Mouse (Mus musculus): ENCODE results near the gene Cfap61. TPM values are rescaled to one million over a fixed set of nuclear protein-coding genes. Genes with fewer than 3 reads are reported as not detected.
A peak's percentile ranks its signal among the peaks of the same experiment; 100 is the strongest.

Gene Cfap61
- polyA plus RNA-seq, 1 experiment from 2014 or later: 1.9 TPM

DNA sequence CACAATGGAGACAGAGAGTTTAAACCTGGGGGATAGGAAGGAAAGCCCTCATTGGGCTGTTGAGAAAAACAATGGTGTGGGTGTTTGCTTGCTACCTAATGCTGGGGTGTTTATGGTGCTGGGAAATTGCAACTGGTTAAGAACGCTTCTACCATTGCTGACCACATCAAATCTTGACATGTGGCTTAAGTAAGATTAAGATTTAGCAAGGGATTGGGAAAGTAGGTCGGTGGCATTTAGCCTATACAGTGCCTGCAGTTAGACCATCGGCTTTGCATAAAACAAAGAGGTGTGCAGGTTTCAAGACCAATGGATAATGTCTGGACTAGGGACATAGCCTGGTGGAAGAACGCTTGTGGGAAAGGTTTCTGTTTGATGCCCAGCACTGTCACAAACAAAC is 113.1 kb downstream of the Cfap61 start:
- Histone ChIP-seq H3K36me3 (no peaks in the 10 kb centered on the region), H3K4me3 (no peak overlapping the region), H3K4me1 (peaks cover 23% of the 10 kb centered on the region), H3K9ac (replicated peaks) (no peak overlapping the region), H3K9me3 (no peaks in the 10 kb centered on the region), H3K27me3 (peaks cover 6% of the 10 kb centered on the region), H3K27ac (replicated peaks) (no peak overlapping the region), H3K4me2 (replicated peaks) (no peak overlapping the region)
- ATAC-seq (ENCODE audit: low FRiP score, low read depth): no peak
- 64% methylated on average over 4 of the region's 4 CpGs for WGBS

DNA sequence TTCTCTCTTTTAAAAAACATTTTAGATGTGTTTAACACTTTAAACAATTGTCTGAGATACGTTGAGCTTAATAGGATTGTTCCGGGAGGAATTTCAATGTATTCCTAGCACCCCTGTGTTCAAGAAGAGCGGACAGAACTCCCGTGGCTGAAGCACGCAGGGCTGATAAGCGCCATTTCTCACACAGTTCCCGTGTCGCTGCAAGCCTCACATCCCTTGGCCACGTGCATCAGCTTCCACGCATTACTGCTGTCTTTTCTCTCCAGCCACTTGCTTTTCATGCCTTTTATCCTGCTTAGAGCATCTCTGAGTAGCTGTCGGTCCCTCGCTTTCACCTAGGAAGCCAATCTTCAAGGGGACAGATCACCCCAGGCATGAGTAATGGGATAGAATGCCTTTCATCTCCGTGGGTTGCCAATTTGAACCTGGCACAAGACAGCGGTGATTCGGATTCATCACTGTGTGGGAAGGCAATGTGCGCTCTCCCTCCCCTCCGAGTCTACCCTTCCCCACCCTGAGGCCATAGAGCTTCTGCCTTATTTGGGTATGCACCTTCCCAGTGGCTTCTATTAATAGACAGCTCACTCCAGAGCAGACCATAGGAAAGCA is 113.7 kb downstream of the Cfap61 start:
- 52% methylated on average over 17 of the region's 17 CpGs for WGBS
- Histone ChIP-seq H3K4me1 (peaks cover 23% of the 10 kb centered on the region), H3K27me3 (peaks cover 6% of the 10 kb centered on the region), H3K27ac (replicated peaks) (no peak overlapping the region), H3K4me2 (replicated peaks) (no peak overlapping the region), H3K9me3 (no peaks in the 10 kb centered on the region), H3K9ac (replicated peaks) (no peak overlapping the region), H3K36me3 (no peaks in the 10 kb centered on the region), H3K4me3 (no peak overlapping the region)
- peak; percentile 38; the same call in 1 of the 2 replicates for ATAC-seq (ENCODE audit: low FRiP score, low read depth)

DNA sequence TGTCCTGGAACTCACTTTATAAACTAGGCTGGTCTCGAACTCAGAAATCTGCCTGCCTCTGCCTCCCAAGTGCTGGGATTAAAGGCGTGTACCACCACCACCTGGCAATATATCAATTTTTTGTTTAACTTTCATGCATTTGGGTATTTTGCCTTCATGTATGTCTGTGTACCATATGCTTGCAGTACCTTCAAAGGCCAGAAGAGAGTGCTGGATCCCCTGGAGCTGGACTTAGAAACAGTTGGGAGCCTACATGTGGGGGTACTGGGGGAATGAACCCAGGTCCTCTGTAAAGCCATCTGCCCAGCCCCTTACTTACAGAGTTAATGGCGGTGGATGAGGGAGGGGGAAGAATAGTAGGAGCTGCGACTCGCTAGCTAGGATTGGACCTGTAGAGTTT is 114.8 kb downstream of the Cfap61 start:
- H3K36me3 ChIP-seq: no peaks in the 10 kb centered on the region
- no peak overlapping the region for H3K4me2 ChIP-seq (replicated peaks)
- no peak for ATAC-seq (ENCODE audit: low FRiP score, low read depth)
- peaks cover 23% of the 10 kb centered on the region for H3K4me1 ChIP-seq
- no peak overlapping the region for H3K4me3 ChIP-seq
- no peak overlapping the region for H3K9ac ChIP-seq (replicated peaks)
- H3K9me3 ChIP-seq: no peaks in the 10 kb centered on the region
- H3K27me3 ChIP-seq: peaks cover 11% of the 10 kb centered on the region
- no peak overlapping the region for H3K27ac ChIP-seq (replicated peaks)
- 88% methylated on average over 5 of the region's 5 CpGs for WGBS

GRCm38 (mm10) chr2:146050069-146050468 is 115.5 kb downstream of the Cfap61 start:
- Histone ChIP-seq H3K36me3 (no peaks in the 10 kb centered on the region), H3K9me3 (no peaks in the 10 kb centered on the region), H3K4me2 (replicated peaks) (no peak overlapping the region), H3K4me3 (no peak overlapping the region), H3K4me1 (peaks cover 23% of the 10 kb centered on the region), H3K27me3 (peaks cover 11% of the 10 kb centered on the region), H3K9ac (replicated peaks) (no peak overlapping the region), H3K27ac (replicated peaks) (no peak overlapping the region)
- ATAC-seq (ENCODE audit: low FRiP score, low read depth): no peak
- WGBS: 42% methylated on average over 3 of the region's 3 CpGs

GRCm38 (mm10) chr2:146051334-146051733 is 116.8 kb downstream of the Cfap61 start:
- Histone ChIP-seq H3K9ac (replicated peaks) (no peak overlapping the region), H3K4me2 (replicated peaks) (no peak overlapping the region), H3K27me3 (peaks cover 11% of the 10 kb centered on the region), H3K4me1 (peaks cover 16% of the 10 kb centered on the region; the same call in 1 of the 2 replicates), H3K36me3 (no peaks in the 10 kb centered on the region), H3K4me3 (no peak overlapping the region), H3K9me3 (no peaks in the 10 kb centered on the region), H3K27ac (replicated peaks) (no peak overlapping the region)
- 78% methylated on average over 4 of the region's 4 CpGs for WGBS
- ATAC-seq (ENCODE audit: low FRiP score, low read depth): no peak

DNA sequence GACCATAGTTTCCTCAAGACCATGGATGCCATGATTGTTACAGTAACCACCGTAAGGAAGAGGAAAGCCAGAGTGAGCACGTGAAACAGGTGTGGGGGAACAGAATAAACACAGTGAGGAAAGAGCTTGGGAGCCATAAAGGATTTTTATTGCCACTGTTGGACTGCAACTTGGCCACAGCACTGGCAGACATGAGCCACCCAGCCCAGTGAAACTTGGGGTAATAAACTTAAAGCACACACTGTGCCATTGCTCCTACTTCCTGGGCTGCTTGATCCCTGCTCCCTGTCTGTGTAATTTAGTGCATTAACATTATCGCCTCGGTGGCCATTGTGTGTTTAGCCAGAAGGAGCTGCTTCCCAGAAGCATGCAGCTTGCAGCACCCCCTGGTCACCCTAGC is 122.5 kb downstream of the Cfap61 start:
- Histone ChIP-seq H3K9ac (replicated peaks) (no peak overlapping the region), H3K9me3 (no peaks in the 10 kb centered on the region), H3K4me2 (replicated peaks) (no peak overlapping the region), H3K27ac (replicated peaks) (no peak overlapping the region), H3K4me3 (no peak overlapping the region), H3K4me1 (peaks cover 36% of the 10 kb centered on the region), H3K27me3 (peaks cover 5% of the 10 kb centered on the region), H3K36me3 (no peaks in the 10 kb centered on the region)
- no peak for ATAC-seq (ENCODE audit: low FRiP score, low read depth)
- WGBS: 86% methylated on average over 4 of the region's 4 CpGs

GRCm38 (mm10) chr2:146058791-146059190 is 124.2 kb downstream of the Cfap61 start:
- WGBS: 37% methylated on average over 3 of the region's 3 CpGs
- H3K4me2 ChIP-seq (replicated peaks): no peak overlapping the region

DNA sequence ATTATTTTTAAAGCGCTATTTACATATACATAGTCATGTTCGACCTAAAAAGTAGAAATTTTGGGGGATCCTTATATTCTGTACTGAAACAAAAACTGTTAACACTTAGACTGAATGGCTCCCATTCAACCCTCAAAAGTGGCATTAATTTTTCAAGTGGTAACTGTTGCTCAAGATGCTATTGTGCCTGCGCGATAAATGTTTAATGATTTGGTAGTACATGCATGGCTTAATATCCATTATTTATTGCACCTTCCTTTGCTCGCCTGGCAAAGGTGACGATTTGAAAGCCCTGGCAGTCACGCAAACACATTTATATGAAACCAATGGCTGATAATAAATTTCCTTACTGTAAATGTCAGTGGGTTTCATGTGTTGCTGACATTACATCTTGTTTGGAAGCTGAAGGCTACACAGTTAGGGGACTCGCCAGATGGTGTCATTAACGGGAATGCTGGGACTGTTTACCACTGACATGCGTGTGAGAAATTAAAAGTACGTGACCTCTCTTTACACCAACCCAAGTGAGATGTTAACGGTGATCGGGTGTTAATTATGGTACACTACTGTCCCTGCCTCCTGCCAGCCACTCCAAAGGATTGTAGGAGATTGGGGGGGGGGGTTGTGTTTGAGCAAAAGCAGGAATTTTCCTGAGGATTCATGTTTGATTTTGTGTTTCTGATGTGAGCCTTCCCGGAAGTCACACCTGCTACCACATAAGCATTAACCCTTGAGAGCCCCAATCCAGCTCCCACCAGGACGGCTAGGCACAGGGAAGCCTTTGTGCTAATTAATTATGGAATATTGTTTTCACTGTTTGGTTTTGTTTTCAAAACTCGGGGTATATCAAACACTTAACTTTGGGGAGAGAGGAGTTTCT is 127.1 kb downstream of the Cfap61 start:
- Histone ChIP-seq H3K4me2 (replicated peaks) (peak overlapping the region; percentile 37), H3K4me3 (no peak overlapping the region; the same call in 1 of the 2 replicates), H3K9ac (replicated peaks) (no peak overlapping the region), H3K27me3 (no peaks in the 10 kb centered on the region), H3K27ac (replicated peaks) (peak overlapping the region; percentile 84), H3K36me3 (no peaks in the 10 kb centered on the region), H3K4me1 (peaks cover 62% of the 10 kb centered on the region), H3K9me3 (no peaks in the 10 kb centered on the region)
- peak; percentile 29; the same call in 1 of the 2 replicates for ATAC-seq (ENCODE audit: low FRiP score, low read depth)
- 45% methylated on average over 16 of the region's 16 CpGs for WGBS

More at GRCm38 (mm10) chr2:146058791-146059190, 124.2 kb downstream of the Cfap61 start:
- no peak for ATAC-seq (ENCODE audit: low FRiP score, low read depth)
- Histone ChIP-seq H3K9me3 (no peaks in the 10 kb centered on the region), H3K27ac (replicated peaks) (no peak overlapping the region), H3K9ac (replicated peaks) (no peak overlapping the region), H3K4me1 (peaks cover 52% of the 10 kb centered on the region), H3K36me3 (no peaks in the 10 kb centered on the region), H3K4me3 (no peak overlapping the region), H3K27me3 (peaks cover under 1% of the 10 kb centered on the region; the same call in 1 of the 2 replicates)

DNA sequence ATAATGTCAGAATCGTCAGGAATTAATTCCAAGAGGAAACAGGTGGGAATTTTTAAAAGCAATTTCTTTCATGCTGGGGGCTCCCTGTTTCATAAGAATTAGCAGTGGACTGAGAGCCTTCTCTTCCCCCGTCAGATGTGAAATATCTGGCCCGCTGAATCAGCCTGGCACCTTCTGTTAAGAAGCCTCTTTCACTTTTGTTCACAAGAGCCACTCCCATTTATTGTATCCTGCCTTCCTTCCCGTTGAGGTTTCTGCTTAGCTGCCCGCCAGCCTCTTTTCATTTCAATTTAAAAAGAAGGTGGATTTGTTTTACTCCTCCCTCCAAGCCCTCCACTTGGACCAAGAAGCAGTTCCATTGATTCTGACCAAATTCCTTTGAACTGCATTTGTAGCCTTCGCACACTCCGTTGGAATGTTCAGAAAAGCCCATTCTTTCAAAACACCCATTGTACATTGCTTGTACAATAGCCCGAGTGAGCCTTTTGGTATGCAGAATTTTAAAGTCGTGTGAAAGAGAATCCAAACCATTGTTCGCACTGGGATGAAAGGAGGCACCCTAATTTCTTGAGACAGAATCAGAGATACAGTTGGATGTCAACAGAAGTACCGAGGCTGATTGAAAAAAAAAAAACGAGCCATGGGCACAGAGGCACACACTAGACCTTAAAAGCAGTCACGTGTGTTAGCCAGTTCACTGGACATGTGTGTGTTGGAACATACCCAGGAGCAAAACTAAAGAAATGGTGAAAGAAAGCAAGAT is 127.9 kb downstream of the Cfap61 start:
- peaks cover 62% of the 10 kb centered on the region for H3K4me1 ChIP-seq
- H3K4me3 ChIP-seq: no peak overlapping the region; the same call in 1 of the 2 replicates
- H3K36me3 ChIP-seq: no peaks in the 10 kb centered on the region
- 8% methylated on average over 13 of the region's 13 CpGs for WGBS
- peak overlapping the region; percentile 84 for H3K27ac ChIP-seq (replicated peaks)
- no peaks in the 10 kb centered on the region for H3K27me3 ChIP-seq
- H3K9me3 ChIP-seq: no peaks in the 10 kb centered on the region
- no peak overlapping the region for H3K9ac ChIP-seq (replicated peaks)
- ATAC-seq (ENCODE audit: low FRiP score, low read depth): peak; percentile 50; the same call in 1 of the 2 replicates
- peak overlapping the region; percentile 37 for H3K4me2 ChIP-seq (replicated peaks)

DNA sequence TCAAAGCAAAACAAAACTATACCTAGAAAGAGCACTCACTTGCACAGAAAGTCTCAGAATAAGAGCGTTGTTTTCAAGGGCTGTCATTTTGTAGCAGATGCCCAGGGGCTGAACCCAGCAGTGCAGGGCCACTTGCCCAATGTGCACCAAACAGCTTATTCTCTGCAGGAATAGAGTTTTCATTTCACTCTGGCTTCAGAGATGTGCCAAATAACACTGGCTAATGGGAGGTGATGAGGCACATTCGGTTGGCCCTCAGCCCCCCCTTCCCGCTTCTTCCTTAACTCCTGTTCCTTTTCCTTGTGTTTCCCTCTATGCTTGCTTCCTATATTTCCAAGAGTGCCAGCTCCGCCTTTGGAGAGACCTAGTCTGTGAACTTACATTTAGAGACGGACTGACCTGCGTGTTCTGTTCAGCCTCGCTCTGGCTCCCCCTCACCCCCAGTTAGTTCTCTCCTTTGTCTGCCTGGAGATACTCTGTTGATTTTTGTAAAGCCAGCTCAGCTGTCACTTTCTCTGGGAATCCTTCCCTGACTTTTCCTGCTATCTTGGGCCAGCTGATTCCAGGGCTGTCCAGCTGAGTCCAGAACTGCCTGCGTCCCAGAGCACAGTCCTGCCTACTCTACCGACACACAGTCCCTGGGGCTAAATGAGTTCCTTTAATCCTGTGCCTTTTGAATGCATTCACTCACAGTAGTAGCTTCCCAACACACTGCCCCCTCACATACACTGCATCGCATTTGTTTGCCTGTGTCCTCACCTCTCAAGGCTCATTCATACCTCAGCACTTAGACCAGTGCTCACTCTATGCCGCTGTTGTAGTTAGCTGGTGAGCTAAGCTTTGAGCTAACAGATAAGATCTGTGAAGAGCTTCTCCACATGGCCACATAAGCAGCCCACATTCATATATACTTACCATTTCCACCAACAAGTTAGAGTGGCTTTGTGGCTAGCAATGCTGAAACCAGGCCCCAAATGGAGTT is 128.8 kb downstream of the Cfap61 start:
- 18% methylated on average over 11 of the region's 11 CpGs for WGBS
- no peaks in the 10 kb centered on the region for H3K27me3 ChIP-seq
- H3K9ac ChIP-seq (replicated peaks): 0 out of 2 replicates have a peak overlapping the region, but pooled peaks have one; percentile 2
- H3K27ac ChIP-seq (replicated peaks): peak overlapping the region; percentile 84
- H3K4me2 ChIP-seq (replicated peaks): peak overlapping the region; percentile 37
- no peak overlapping the region for H3K4me3 ChIP-seq
- H3K9me3 ChIP-seq: no peaks in the 10 kb centered on the region
- ATAC-seq (ENCODE audit: low FRiP score, low read depth): peak; percentile 73
- H3K36me3 ChIP-seq: no peaks in the 10 kb centered on the region
- peaks cover 58% of the 10 kb centered on the region for H3K4me1 ChIP-seq

DNA sequence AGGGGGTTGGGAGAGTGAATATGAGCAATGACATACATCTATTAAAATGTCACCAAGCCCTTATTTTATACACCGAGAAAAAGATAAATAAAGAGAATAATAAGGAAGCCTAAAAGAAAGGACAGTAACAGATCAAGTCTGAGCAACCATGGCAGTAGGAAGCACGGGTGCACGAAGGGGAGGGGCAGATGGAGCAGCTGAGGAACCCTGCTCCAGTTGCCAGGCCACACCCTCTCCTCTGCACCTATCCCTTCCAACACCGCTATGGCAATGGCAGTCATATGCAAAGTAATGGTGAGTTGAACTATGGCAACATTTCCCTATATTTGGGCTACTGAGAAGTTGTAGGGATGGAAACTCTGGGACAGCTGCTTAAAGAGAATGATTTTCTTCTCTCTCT is 132.8 kb downstream of the Cfap61 start:
- ATAC-seq (ENCODE audit: low FRiP score, low read depth): no peak
- Histone ChIP-seq H3K36me3 (no peaks in the 10 kb centered on the region), H3K4me3 (no peak overlapping the region), H3K27ac (replicated peaks) (no peak overlapping the region), H3K9ac (replicated peaks) (no peak overlapping the region), H3K27me3 (no peaks in the 10 kb centered on the region), H3K4me1 (peaks cover 24% of the 10 kb centered on the region), H3K9me3 (no peaks in the 10 kb centered on the region), H3K4me2 (replicated peaks) (no peak overlapping the region)
- WGBS: 56% methylated on average over 4 of the region's 4 CpGs
